Mouse (Mus musculus): ENCODE measurements at regions not wholly inside any gene's neighbourhood (a gene's known extent, or its start where the extent isn't known, plus 50 kb on each side); places are given as distances from the start of the nearest gene placed in this dataset.

DNA sequence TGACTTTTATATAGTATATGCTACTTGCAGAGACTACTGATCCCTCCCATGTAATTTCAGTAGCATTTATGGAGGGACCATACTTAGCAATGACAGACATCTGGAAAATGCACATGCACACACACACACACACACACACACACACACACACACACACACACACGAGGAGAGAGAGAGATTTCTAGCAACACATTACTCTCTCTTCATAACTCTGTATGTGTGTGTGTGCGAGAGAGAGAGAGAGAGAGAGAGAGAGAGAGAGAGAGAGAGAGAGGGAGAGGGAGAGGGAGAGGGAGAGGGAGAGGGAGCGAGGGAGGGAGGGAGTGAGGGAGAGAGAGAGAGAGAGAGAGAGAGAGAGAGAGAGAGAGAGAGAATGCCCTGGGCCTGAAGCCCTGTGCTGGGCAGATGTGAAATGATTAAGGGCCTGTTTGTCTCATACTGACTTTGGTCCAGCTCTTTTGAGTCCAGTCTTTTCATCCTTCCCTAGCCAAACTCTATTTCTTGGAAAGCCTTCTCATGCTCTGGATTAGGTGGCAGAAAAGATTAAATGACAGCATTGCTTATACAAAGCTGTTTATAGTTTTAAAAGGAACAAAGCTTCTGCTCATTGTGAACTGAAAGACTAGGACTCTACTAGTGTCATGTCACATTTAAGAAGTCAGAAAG is 106.4 kb upstream of the 4933402D24Rik start:
- Histone ChIP-seq H3K9me3 (no peaks in the 10 kb centered on the region), H3K4me3 (no peak overlapping the region), H3K36me3 (no peaks in the 10 kb centered on the region), H3K27ac (replicated peaks) (no peak overlapping the region), H3K27me3 (no peaks in the 10 kb centered on the region), H3K4me2 (replicated peaks) (no peak overlapping the region), H3K4me1 (no peaks in the 10 kb centered on the region), H3K9ac (replicated peaks) (no peak overlapping the region)
- no peak for ATAC-seq (ENCODE audit: low FRiP score, low read depth)
- WGBS: 86% methylated on average over 2 of the region's 3 CpGs

- Histone ChIP-seq H3K27ac (replicated peaks) (no peak overlapping the region), H3K9ac (replicated peaks) (no peak overlapping the region), H3K9me3 (no peaks in the 10 kb centered on the region), H3K4me2 (replicated peaks) (no peak overlapping the region), H3K4me1 (no peaks in the 10 kb centered on the region), H3K36me3 (no peaks in the 10 kb centered on the region), H3K4me3 (no peak overlapping the region), H3K27me3 (no peaks in the 10 kb centered on the region)
- WGBS: 86% methylated on average over 6 of the region's 6 CpGs
- ATAC-seq (ENCODE audit: low FRiP score, low read depth): no peak
Measured at GRCm38 (mm10) chr1:63871831-63872230, 102.8 kb upstream of the 4933402D24Rik start.

- Histone ChIP-seq H3K36me3 (no peaks in the 10 kb centered on the region), H3K4me2 (replicated peaks) (no peak overlapping the region), H3K4me3 (no peak overlapping the region), H3K27me3 (no peaks in the 10 kb centered on the region), H3K27ac (replicated peaks) (no peak overlapping the region), H3K9ac (replicated peaks) (no peak overlapping the region), H3K9me3 (no peaks in the 10 kb centered on the region), H3K4me1 (no peaks in the 10 kb centered on the region)
- ATAC-seq (ENCODE audit: low FRiP score, low read depth): no peak
- WGBS: 82% methylated on average over 2 of the region's 2 CpGs
Measured at GRCm38 (mm10) chr1:63869342-63869741, 100.3 kb upstream of the 4933402D24Rik start.

DNA sequence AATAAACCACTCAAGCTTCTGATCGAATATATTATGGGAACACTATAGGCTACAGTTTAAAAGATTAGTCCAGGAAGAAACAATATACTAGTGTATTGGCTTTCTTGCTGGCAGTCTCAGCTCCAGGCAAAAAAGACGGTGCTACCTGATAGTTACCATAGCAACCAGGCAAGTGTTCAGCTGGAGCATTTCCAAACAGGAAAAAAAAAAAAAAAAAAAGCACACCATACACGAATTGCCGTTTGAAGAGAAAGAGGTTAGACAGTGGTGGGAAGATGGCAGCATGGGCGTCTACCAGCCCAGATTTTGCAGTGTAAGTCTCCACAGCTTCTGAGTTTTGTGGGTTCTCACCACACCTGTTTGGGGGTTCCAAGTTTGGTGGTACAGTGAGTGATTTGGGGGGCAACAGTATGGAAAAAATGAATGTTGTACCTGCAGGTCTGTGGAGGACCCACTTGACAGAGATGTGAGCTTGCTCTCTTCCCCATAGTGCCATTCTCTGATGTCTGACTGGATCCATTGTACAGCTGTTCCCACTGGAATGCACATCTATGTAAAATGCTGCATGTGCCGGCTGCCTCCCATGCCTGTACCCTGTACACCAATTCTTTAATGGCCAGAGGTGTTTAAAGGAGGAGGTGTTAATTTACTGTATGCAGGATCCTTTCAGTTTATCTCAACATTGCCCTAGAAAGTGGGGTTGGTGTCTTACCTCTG is 89.0 kb upstream of the 4933402D24Rik start:
- Histone ChIP-seq H3K27ac (replicated peaks) (peak overlapping the region; percentile 63), H3K4me2 (replicated peaks) (no peak overlapping the region), H3K9ac (replicated peaks) (no peak overlapping the region), H3K9me3 (no peaks in the 10 kb centered on the region), H3K27me3 (no peaks in the 10 kb centered on the region), H3K36me3 (no peaks in the 10 kb centered on the region), H3K4me3 (no peak overlapping the region), H3K4me1 (peaks cover 13% of the 10 kb centered on the region; the same call in 1 of the 2 replicates)
- 53% methylated on average over 6 of the region's 6 CpGs for WGBS
- peak; percentile 49; the same call in 1 of the 2 replicates for ATAC-seq (ENCODE audit: low FRiP score, low read depth)

- 77% methylated on average over 5 of the region's 5 CpGs for WGBS
- Histone ChIP-seq H3K27me3 (no peaks in the 10 kb centered on the region), H3K4me1 (peaks cover 13% of the 10 kb centered on the region; the same call in 1 of the 2 replicates), H3K36me3 (no peaks in the 10 kb centered on the region), H3K9ac (replicated peaks) (no peak overlapping the region), H3K4me3 (no peak overlapping the region), H3K27ac (replicated peaks) (peak overlapping the region; percentile 61), H3K9me3 (no peaks in the 10 kb centered on the region), H3K4me2 (replicated peaks) (no peak overlapping the region)
- no peak for ATAC-seq (ENCODE audit: low FRiP score, low read depth)
Measured at GRCm38 (mm10) chr1:63857468-63857867, 88.4 kb upstream of the 4933402D24Rik start.

- Histone ChIP-seq H3K9me3 (no peaks in the 10 kb centered on the region), H3K36me3 (no peaks in the 10 kb centered on the region), H3K4me1 (peaks cover 16% of the 10 kb centered on the region; the same call in 1 of the 2 replicates), H3K27ac (replicated peaks) (no peak overlapping the region), H3K9ac (replicated peaks) (no peak overlapping the region), H3K27me3 (no peaks in the 10 kb centered on the region), H3K4me3 (no peak overlapping the region), H3K4me2 (replicated peaks) (no peak overlapping the region)
- 80% methylated on average over 2 of the region's 2 CpGs for WGBS
- ATAC-seq (ENCODE audit: low FRiP score, low read depth): no peak
Measured at GRCm38 (mm10) chr1:63856366-63856765, 87.3 kb upstream of the 4933402D24Rik start.

DNA sequence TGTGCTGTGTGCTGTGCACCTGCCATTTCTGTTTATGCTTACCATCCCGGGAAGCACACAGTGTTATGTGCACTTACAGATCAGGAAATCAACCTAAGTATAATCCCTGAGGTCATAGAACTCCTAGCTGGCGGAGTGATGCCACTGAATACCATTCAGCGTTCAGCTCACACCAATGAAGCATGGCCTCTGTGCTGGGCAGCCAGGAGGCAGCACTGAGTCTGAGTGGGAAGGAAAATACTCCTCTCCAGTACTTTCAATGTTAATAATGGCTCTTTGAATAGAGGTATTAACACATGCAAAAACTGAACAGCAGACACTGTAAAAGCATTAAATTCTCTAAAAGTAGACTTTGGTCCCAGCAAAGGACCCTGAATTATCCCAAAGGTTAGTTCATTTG is 85.7 kb upstream of the 4933402D24Rik start:
- Histone ChIP-seq H3K9me3 (no peaks in the 10 kb centered on the region), H3K4me2 (replicated peaks) (no peak overlapping the region), H3K4me3 (no peak overlapping the region), H3K4me1 (peaks cover 16% of the 10 kb centered on the region; the same call in 1 of the 2 replicates), H3K36me3 (no peaks in the 10 kb centered on the region), H3K27ac (replicated peaks) (no peak overlapping the region), H3K27me3 (no peaks in the 10 kb centered on the region), H3K9ac (replicated peaks) (no peak overlapping the region)
- ATAC-seq (ENCODE audit: low FRiP score, low read depth): no peak
- WGBS: 60% methylated on average over 3 of the region's 3 CpGs

DNA sequence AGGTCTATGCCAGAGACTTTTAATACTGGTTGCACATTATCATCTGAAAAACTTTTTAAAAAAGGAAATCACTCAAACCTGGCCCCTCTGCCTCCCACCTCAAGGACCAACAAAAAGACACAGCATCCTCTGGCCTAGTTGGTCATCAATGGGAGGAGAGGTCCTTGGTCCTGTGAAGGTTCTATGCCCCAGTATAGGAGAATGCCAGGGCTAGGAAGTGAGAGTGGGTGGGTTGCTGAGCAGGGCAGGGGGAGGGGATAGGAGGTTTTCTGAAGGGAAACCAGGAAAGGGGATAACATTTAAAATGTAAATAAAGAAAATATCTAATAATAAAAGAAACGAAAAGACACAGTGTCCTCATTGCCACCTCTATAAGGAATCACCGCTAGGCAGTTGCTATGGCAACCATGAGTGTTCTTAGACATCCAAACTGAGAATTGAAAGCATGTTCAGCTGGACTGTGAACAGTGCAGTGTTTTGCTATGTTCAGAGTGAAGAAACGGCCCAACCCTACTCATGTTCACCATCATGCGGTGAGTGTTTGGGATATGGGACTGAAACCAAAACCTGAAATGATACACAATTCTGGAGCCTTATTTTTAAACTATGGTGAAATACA is 82.5 kb upstream of the 4933402D24Rik start:
- WGBS: 60% methylated on average over 4 of the region's 4 CpGs
- Histone ChIP-seq H3K4me1 (0 out of 2 replicates have a peak, but pooled peaks cover 3% of the 10 kb centered on the region), H3K4me2 (replicated peaks) (no peak overlapping the region), H3K9me3 (no peaks in the 10 kb centered on the region), H3K27me3 (no peaks in the 10 kb centered on the region), H3K9ac (replicated peaks) (no peak overlapping the region), H3K27ac (replicated peaks) (no peak overlapping the region), H3K36me3 (no peaks in the 10 kb centered on the region), H3K4me3 (no peak overlapping the region)
- ATAC-seq (ENCODE audit: low FRiP score, low read depth): no peak

- Histone ChIP-seq H3K9me3 (no peaks in the 10 kb centered on the region), H3K4me3 (no peak overlapping the region), H3K4me2 (replicated peaks) (no peak overlapping the region), H3K9ac (replicated peaks) (no peak overlapping the region), H3K4me1 (0 out of 2 replicates have a peak, but pooled peaks cover 3% of the 10 kb centered on the region), H3K27me3 (no peaks in the 10 kb centered on the region), H3K27ac (replicated peaks) (no peak overlapping the region), H3K36me3 (no peaks in the 10 kb centered on the region)
- no peak for ATAC-seq (ENCODE audit: low FRiP score, low read depth)
- 92% methylated on average over 3 of the region's 3 CpGs for WGBS
Measured at GRCm38 (mm10) chr1:63850262-63850661, 81.2 kb upstream of the 4933402D24Rik start.

DNA sequence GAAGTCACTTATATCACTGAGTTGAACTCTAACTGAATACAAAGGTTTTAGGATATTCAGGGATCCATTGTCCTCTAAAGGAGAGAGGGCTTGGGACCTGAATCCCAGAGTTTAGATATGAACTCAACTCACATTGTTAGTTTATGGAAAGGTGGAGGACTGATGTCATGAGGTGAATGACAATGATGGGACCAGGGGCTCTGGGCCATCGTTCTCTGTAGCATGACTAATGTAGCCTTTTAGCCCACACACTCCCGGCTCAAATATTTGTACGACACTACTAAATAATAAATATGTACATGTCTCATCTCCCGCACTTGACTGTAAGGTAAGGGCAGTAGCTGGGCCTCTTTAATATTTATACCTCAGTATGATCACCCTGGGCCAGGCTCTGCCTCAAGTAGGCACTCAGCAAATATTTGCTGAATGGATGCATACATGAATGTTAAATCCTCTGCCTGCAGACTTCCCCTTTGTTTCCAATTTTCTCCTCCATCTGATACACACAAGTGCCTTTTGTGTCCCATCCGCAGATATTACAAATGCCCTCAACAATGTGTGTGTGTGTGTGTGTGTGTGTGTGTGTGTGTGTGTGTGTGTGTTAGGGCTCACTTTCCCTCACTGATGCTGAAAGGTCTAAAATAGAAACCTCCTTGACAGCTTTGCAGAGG is 59.2 kb upstream of the 4933402D24Rik start:
- Histone ChIP-seq H3K9ac (replicated peaks) (no peak overlapping the region), H3K4me2 (replicated peaks) (no peak overlapping the region), H3K36me3 (no peaks in the 10 kb centered on the region), H3K4me1 (peaks cover 19% of the 10 kb centered on the region), H3K27me3 (no peaks in the 10 kb centered on the region), H3K9me3 (no peaks in the 10 kb centered on the region), H3K4me3 (no peak overlapping the region), H3K27ac (replicated peaks) (peak overlapping the region; percentile 42)
- 41% methylated on average over 5 of the region's 5 CpGs for WGBS
- ATAC-seq (ENCODE audit: low FRiP score, low read depth): peak; percentile 81

GRCm38 (mm10) chr1:63820614-63821270 is 51.7 kb upstream of the 4933402D24Rik start:
- no peaks in the 10 kb centered on the region for H3K27me3 ChIP-seq
- H3K36me3 ChIP-seq: no peaks in the 10 kb centered on the region
- peak overlapping the region; percentile 70 for H3K27ac ChIP-seq (replicated peaks)
- H3K4me3 ChIP-seq: no peak overlapping the region
- H3K9me3 ChIP-seq: no peaks in the 10 kb centered on the region
- no peak overlapping the region for H3K9ac ChIP-seq (replicated peaks)
- WGBS: 52% methylated on average over 4 of the region's 4 CpGs
- no peak overlapping the region for H3K4me2 ChIP-seq (replicated peaks)
- no peak; the same call in 1 of the 2 replicates for ATAC-seq (ENCODE audit: low FRiP score, low read depth)
- H3K4me1 ChIP-seq: peaks cover 23% of the 10 kb centered on the region

Data from midbrain, embryonic 12.5 days (tissue).